Mouse (Mus musculus): ENCODE data around the gene Hist3h2ba. TPM values are rescaled to one million over a fixed set of nuclear protein-coding genes. Genes with fewer than 3 reads are reported as not detected.

The Hist3h2ba gene
- total and polyA plus RNA-seq, 2 experiments: 0.37 TPM; not detected in 1

DNA sequence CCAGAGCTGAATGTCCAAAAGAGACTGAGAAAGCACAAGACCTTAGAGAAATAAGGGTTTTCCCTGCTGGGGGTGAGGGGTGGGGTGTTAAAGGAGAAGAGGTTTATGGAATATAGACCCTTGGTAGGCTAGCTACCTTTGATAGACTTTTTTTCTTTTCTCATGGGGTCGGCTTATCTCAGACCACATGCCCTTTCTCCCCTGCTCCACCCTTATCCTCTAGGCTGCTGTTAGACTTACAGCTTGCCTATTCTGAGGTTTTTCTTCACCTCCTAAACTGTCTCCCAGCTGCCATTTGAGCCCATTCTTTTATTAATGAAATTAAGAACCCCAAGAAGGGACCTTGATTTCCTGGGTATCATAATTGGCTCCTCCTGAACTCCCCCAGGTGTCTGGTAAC lies 34.9 kb upstream of the Hist3h2ba start:
- TF ChIP-seq POLR2A (IDR thresholded peaks at IDR 0.05; ENCODE audit: extremely low read depth, insufficient read depth, low read length): no peak
- TF ChIP-seq CTCF (IDR thresholded peaks at IDR 0.05; ENCODE audit: low read depth, low read length): no peak
- Histone ChIP-seq H3K4me1 (ENCODE audit: control insufficient read depth, insufficient read depth, low read length) (no peaks in the 10 kb centered on the region), H3K4me3 (ENCODE audit: insufficient read depth, low read depth, low read length) (no peak overlapping the region), H3K27me3 (ENCODE audit: control insufficient read depth, insufficient read depth, low read length) (no peaks in the 10 kb centered on the region), H3K27ac (replicated peaks; ENCODE audit: insufficient read depth, low read depth, low read length) (no peak overlapping the region), H3K36me3 (ENCODE audit: control insufficient read depth, insufficient read depth, low read length) (no peaks in the 10 kb centered on the region), H3K79me2 (ENCODE audit: control insufficient read depth, insufficient read depth, low read length) (no peaks in the 10 kb centered on the region), H3K9ac (ENCODE audit: low read depth, low read length) (no peak overlapping the region)
- 80% methylated on average over 1 of the region's 1 CpGs for WGBS
- no peak for DNase-seq (ENCODE audit: extremely low read depth, low read depth, low spot score)

DNA sequence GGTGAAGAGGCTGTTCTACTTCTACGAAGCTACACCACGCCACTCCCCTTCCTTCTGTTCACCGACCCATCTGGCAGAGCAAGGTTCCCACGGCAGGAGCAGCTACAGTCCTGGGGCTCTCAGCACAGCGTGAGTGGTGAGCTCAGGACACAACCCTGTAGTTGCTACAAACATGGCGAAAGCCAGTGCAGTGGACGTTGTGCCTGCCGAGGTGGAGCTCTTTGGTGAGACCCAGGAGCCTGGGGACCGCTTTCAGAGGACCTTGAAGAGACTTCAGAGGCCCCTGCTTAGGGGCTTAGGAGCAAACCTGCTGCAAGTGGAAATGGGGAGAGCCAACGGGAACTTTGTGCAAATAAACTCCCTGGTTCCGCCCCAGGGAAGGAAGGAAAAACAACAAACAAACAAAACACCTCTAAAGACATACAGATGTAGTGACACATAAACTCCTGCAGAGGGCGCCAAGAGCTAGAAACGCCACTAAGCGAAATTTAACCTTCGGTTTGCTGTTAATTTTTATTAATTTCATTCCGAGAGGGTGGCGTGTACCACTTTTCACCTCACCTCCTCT lies 34.2 kb upstream of the Hist3h2ba start:
- DNase-seq (ENCODE audit: extremely low read depth, low read depth, low spot score): peak; percentile 44
- 5% methylated on average over 17 of the region's 17 CpGs for WGBS
- Histone ChIP-seq H3K79me2 (ENCODE audit: control insufficient read depth, insufficient read depth, low read length) (no peaks in the 10 kb centered on the region), H3K4me1 (ENCODE audit: control insufficient read depth, insufficient read depth, low read length) (no peaks in the 10 kb centered on the region), H3K27ac (replicated peaks; ENCODE audit: insufficient read depth, low read depth, low read length) (peak overlapping the region; percentile 56), H3K9ac (ENCODE audit: low read depth, low read length) (peak overlapping the region; percentile 69), H3K27me3 (ENCODE audit: control insufficient read depth, insufficient read depth, low read length) (no peaks in the 10 kb centered on the region), H3K4me3 (ENCODE audit: insufficient read depth, low read depth, low read length) (peak overlapping the region; percentile 54), H3K36me3 (ENCODE audit: control insufficient read depth, insufficient read depth, low read length) (no peaks in the 10 kb centered on the region)
- TF ChIP-seq CTCF (IDR thresholded peaks at IDR 0.05; ENCODE audit: low read depth, low read length) (peak; percentile 2; the same call in 1 of the 2 replicates), POLR2A (IDR thresholded peaks at IDR 0.05; ENCODE audit: extremely low read depth, insufficient read depth, low read length) (no peak)

DNA sequence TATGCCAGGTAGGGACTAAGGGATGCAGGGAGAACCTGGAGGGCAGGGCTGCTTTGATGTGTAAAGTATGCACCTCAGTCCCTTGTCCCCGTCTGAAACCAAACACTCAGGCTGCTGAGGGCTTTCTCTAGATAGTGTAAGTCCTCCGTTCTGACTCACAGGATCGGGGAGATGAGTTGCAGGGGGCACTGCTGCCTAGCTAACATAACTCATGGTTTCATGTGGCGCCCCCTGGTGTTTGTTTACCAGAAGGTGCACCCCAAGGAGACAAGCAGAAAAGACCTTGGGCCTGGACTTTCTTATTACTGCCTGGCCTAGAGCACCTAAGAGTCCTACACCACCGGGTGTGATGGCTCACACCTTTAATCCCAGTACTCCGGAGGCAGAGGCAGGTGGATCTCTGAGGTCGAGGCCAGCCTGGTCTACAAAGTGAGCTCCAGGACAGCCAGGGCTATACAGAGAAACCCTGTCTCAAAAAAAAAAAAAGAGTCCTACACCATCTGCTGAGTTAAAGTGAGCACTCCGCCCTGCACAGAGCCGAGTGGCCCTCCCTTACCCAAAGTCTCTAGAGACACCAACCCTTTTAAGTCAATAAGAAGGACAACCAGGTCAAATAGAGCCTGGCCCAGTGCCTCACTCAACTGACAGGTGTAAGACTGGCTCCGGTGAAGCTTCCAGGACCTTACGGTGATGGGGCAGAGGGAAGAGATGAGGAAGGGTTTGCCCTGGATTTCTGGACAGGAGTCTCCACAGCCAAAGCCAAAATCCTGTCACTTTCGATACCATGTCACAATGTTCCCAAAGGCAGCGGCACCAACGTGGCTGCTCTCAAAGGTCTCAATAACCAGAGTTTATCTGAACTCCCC lies 31.6 kb upstream of the Hist3h2ba start:
- H3K79me2 ChIP-seq (ENCODE audit: control insufficient read depth, insufficient read depth, low read length): no peaks in the 10 kb centered on the region
- H3K4me3 ChIP-seq (ENCODE audit: insufficient read depth, low read depth, low read length): no peak overlapping the region
- no peak for TF ChIP-seq POLR2A (IDR thresholded peaks at IDR 0.05; ENCODE audit: extremely low read depth, insufficient read depth, low read length)
- TF ChIP-seq CTCF (IDR thresholded peaks at IDR 0.05; ENCODE audit: low read depth, low read length): peak; percentile 54
- 37% methylated on average over 14 of the region's 14 CpGs for WGBS
- H3K36me3 ChIP-seq (ENCODE audit: control insufficient read depth, insufficient read depth, low read length): no peaks in the 10 kb centered on the region
- DNase-seq (ENCODE audit: extremely low read depth, low read depth, low spot score): peak; percentile 31
- no peak overlapping the region for H3K27ac ChIP-seq (replicated peaks; ENCODE audit: insufficient read depth, low read depth, low read length)
- H3K27me3 ChIP-seq (ENCODE audit: control insufficient read depth, insufficient read depth, low read length): no peaks in the 10 kb centered on the region
- H3K4me1 ChIP-seq (ENCODE audit: control insufficient read depth, insufficient read depth, low read length): no peaks in the 10 kb centered on the region
- no peak overlapping the region for H3K9ac ChIP-seq (ENCODE audit: low read depth, low read length)

DNA sequence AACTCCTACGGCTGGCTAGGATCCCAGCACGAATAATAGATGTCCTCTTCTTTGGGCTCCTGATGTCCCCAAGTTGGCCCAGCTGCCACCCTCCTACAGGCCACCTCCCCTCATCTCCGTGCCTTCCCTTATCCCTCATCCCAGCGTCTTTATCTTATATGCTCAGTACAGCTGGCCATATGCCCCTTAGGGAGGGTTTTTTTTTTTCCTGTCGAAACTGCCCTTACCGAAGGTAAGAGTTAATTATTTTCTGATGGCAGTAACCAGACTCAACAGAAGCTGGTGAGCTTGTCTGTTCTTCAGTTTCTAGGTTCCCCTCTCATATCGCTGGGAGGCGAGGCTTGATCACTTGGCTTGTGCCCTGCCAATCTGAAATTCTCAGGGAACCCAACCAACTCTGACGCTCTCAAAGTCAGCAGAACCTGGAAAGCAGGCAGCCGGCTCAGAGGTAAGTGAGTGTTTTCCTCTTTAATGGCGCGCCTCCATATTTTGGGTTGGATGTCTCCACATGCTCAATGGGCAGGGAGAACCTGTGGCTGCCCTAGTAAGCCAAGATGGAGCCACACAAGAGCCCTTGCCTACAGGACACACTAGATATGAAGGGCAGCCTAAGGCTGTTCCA lies 30.9 kb upstream of the Hist3h2ba start, which contains the start of gene Btnl10:
Gene Btnl10 (plus strand): TSS at position 164 of the 622 bp plus-strand sequence.
- H3K36me3 ChIP-seq (ENCODE audit: control insufficient read depth, insufficient read depth, low read length): no peaks in the 10 kb centered on the region
- H3K27me3 ChIP-seq (ENCODE audit: control insufficient read depth, insufficient read depth, low read length): no peaks in the 10 kb centered on the region
- TF ChIP-seq POLR2A (IDR thresholded peaks at IDR 0.05; ENCODE audit: extremely low read depth, insufficient read depth, low read length) (no peak), CTCF (IDR thresholded peaks at IDR 0.05; ENCODE audit: low read depth, low read length) (no peak)
- H3K27ac ChIP-seq (replicated peaks; ENCODE audit: insufficient read depth, low read depth, low read length): no peak within 1 kb of the TSS
- no peak for DNase-seq (ENCODE audit: extremely low read depth, low read depth, low spot score)
- H3K4me3 ChIP-seq (ENCODE audit: insufficient read depth, low read depth, low read length): no peak within 1 kb of the TSS
- no peak within 1 kb of the TSS for H3K9ac ChIP-seq (ENCODE audit: low read depth, low read length)
- no peaks in the 10 kb centered on the region for H3K79me2 ChIP-seq (ENCODE audit: control insufficient read depth, insufficient read depth, low read length)
- 76% methylated on average over 12 of the region's 12 CpGs for WGBS
- H3K4me1 ChIP-seq (ENCODE audit: control insufficient read depth, insufficient read depth, low read length): no peaks in the 10 kb centered on the region

DNA sequence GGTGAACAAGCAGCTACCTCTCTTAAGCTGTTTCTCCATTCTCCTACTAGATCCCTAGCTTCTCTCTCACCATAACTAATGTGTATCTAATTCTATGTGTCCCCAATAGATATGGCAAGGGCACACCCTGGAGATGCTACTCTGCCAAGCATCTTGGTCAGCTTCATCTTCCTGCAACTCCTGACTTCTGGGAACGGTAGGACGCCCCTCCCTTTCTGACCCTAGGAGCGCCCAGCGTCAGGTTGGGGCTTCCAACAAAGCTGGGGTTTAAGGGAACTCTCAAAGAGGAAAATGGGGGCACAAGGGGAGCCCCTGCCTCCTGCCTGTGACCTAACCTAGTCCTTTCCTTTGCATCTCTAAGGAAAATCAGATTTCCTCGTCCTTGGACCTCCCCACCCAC lies 30.0 kb upstream of the Hist3h2ba start:
- 70% methylated on average over 5 of the region's 5 CpGs for WGBS
- Histone ChIP-seq H3K79me2 (ENCODE audit: control insufficient read depth, insufficient read depth, low read length) (no peaks in the 10 kb centered on the region), H3K4me3 (ENCODE audit: insufficient read depth, low read depth, low read length) (no peak overlapping the region), H3K36me3 (ENCODE audit: control insufficient read depth, insufficient read depth, low read length) (no peaks in the 10 kb centered on the region), H3K27me3 (ENCODE audit: control insufficient read depth, insufficient read depth, low read length) (no peaks in the 10 kb centered on the region), H3K4me1 (ENCODE audit: control insufficient read depth, insufficient read depth, low read length) (no peaks in the 10 kb centered on the region), H3K27ac (replicated peaks; ENCODE audit: insufficient read depth, low read depth, low read length) (no peak overlapping the region), H3K9ac (ENCODE audit: low read depth, low read length) (no peak overlapping the region)
- TF ChIP-seq POLR2A (IDR thresholded peaks at IDR 0.05; ENCODE audit: extremely low read depth, insufficient read depth, low read length) (no peak), CTCF (IDR thresholded peaks at IDR 0.05; ENCODE audit: low read depth, low read length) (no peak)
- DNase-seq (ENCODE audit: extremely low read depth, low read depth, low spot score): no peak
